Mouse (Mus musculus) olfactory bulb, adult 2 months (tissue): ENCODE measurements around the gene Xdh.

Experiments
- CTCF ChIP-seq: fragments of 200-500 bp; IDR thresholded peaks from 2 replicates; pipeline ENCODE4 v1.5.1; 2012; ENCODE audit warnings: low read depth, mild to moderate bottlenecking, low read length, moderate library complexity; ENCODE audit not compliant: insufficient read depth
- POLR2A ChIP-seq: fragments of 200-500 bp; IDR thresholded peaks from 2 replicates; pipeline ENCODE4 v1.6.1; 2012; ENCODE audit warnings: mild to moderate bottlenecking, low read depth, low read length, moderate library complexity; ENCODE audit not compliant: insufficient read depth

GRCm38 (mm10) chr17:73893822-73894221 lies 56.2 kb downstream of the Xdh start:
- TF ChIP-seq CTCF, result no peak
- TF ChIP-seq POLR2A, result no peak
